Mouse (Mus musculus) ES-CJ7 (cell line): ENCODE measurements around the gene Ankrd23.
A peak's percentile ranks its signal among the peaks of the same experiment; 100 is the strongest.

Experiments
- DNase-seq: peaks from one replicate; pipeline ENCODE4 v3.0.0; 2011; ENCODE audit warnings: low read depth, low spot score

The Ankrd23 gene

GRCm38 (mm10) chr1:36545845-36546600 lies 9.3 kb upstream of the Ankrd23 start:
- DNase-seq: peak; percentile 83

- DNase-seq: peak; percentile 50
Measured at GRCm38 (mm10) chr1:36545382-36545781, 8.7 kb upstream of the Ankrd23 start.

- no peak for DNase-seq
Measured at GRCm38 (mm10) chr1:36542925-36543324, 6.2 kb upstream of the Ankrd23 start.

DNA sequence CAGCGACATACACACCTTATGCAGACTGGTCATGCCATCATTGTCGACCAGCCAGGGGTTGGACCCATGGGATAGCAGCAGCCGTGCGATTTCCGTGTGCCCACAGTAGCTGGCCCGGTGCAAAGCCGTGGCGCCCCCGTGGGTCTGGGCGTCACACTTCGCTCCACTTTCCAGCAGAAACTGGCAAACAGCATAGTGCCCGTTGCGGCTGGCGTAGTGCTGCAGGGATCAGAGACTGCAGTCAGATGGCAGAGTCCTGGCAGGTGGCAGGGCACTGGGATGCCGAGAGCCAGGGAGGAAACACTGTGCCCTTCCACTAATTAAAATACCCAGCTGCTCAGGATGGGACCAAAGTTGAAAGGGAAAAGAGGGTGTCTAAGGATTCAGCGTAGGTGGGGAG lies 5.2 kb upstream of the Ankrd23 start:
- DNase-seq: no peak

- no peak for DNase-seq
Measured at GRCm38 (mm10) chr1:36540807-36541206, 4.1 kb upstream of the Ankrd23 start.

DNA sequence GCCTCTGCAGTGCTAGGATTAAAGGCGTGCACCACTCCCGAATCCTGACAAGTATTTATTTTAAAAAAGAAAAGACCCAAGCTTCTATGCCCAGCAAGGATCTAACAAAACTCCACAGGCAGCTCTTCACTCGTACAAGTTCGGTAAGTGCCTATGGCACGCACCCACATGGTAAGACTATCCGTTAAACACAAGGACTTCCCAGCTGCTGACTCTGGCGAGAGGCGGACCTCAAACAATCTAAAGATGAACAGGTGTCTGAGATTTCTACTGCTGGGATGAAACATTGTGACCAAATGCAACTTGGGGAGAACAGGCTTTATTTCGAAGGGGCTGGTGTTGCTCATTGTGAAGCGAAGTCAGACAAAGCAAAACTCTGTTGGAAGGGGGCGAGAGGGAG lies 3.4 kb upstream of the Ankrd23 start:
- no peak for DNase-seq

DNA sequence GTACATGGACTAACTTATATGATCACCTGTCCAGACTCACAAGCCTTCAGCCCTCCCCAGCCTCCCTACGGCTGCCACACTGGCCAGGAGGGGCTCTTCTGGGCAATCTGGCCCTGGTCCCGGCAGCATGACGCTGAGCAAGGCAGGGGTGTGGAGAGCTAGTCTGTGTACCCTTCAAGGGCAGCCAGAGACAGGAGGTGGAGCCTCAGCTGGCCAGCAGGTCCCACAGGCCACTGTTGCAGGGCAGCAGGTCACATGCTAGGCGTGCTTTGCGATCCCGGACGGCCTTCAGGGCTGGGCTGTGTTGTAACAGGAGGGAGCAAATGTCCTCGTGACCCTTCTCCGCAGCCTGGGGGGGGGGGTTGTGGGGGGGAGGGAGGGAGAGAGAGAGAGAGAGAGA lies 2.5 kb upstream of the Ankrd23 start, which contains the start of gene Gm42417:
TSS of gene Gm42417 (minus strand) at position 244 of the 400 bp plus-strand sequence.
- no peak for DNase-seq

GRCm38 (mm10) chr1:36538727-36539126 lies 2.0 kb upstream of the Ankrd23 start:
- no peak for DNase-seq

DNA sequence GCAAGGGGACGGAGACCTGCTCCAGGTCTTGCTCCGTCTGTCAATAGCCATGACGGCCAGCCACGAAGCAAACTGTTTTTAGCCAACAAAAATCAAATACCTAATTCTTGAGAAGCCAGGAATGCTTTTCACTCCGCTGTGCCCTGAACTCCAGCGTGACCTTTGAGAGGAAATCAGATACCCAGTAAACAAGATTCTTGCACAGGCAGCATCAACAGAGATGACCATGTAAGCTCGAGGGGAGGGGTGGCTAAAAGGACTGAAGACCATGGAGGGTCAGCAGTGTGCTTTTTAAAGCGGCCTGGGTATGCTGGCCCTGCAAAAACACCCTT lies 320 bp downstream of the Ankrd23 start:
- DNase-seq: no peak

- no peak for DNase-seq
Measured at GRCm38 (mm10) chr1:36535477-36536396, 946 bp downstream of the Ankrd23 start.

- DNase-seq: no peak
Measured at GRCm38 (mm10) chr1:36534595-36535058, 2.1 kb downstream of the Ankrd23 start.

- no peak for DNase-seq
Measured at GRCm38 (mm10) chr1:36533546-36533945, 3.1 kb downstream of the Ankrd23 start.

GRCm38 (mm10) chr1:36531461-36531860 lies 5.2 kb downstream of the Ankrd23 start:
- no peak for DNase-seq

- no peak for DNase-seq
Measured at GRCm38 (mm10) chr1:36530962-36531361, 5.7 kb downstream of the Ankrd23 start.

GRCm38 (mm10) chr1:36530485-36530884 lies 6.2 kb downstream of the Ankrd23 start:
- DNase-seq: no peak

DNA sequence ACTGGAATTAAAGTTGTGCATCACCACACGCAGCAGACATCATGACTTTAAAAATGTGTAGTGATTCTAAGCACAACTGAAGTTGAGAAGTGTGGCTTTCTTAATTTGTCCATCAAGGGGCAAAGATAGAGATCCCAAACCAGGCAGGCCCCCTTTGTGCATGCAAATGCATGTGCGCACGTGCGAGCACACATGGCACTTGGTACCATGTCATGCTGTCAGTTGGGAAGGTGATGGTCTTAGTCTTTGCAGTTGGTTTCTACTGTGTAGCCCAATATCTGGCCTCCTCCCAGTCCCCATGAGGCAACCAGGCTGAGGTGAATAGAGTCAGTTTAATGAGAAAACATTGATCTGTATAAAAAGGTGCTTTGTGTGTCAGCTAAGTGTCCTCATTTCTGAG lies 6.8 kb downstream of the Ankrd23 start:
- no peak for DNase-seq

- DNase-seq: no peak
Measured at GRCm38 (mm10) chr1:36529274-36529673, 7.4 kb downstream of the Ankrd23 start.

- DNase-seq: peak; percentile 69
Measured at GRCm38 (mm10) chr1:36528351-36528750, 8.3 kb downstream of the Ankrd23 start.

- DNase-seq: no peak
Measured at GRCm38 (mm10) chr1:36526903-36527302, 9.8 kb downstream of the Ankrd23 start.

DNA sequence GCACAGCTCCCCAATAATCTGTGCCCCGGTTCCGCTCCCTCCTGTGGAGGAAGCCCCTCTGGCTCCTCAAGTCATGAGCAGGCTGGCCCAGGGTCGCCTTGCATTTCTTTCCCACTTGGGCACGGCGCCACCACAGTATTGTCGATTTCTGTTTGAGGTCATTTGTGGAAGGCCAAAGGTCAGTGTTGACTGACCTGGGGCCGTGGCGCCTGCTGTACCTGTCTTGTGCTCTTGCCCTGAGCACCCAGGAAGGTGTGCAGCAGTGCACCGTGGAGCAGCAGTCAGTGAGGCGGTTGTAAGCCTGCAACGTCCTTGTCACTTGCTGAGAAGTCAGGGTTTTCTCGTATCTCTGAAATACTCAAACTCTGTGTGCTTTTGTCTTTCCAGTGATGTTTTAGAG lies 10.9 kb downstream of the Ankrd23 start:
- no peak for DNase-seq

GRCm38 (mm10) chr1:36524058-36524457 lies 12.6 kb downstream of the Ankrd23 start:
- no peak for DNase-seq

- no peak for DNase-seq
Measured at GRCm38 (mm10) chr1:36523332-36524013, 13.2 kb downstream of the Ankrd23 start.
